Mouse (Mus musculus): ENCODE data around the gene Gtpbp8. TPM values are rescaled to one million over a fixed set of nuclear protein-coding genes. Genes with fewer than 3 reads are reported as not detected.
A peak's percentile ranks its signal among the peaks of the same experiment; 100 is the strongest.

The Gtpbp8 gene
- polyA plus RNA-seq, 1 experiment from 2014 or later: 38.1 TPM

- no peak within 1 kb of the TSS for H3K4me2 ChIP-seq (replicated peaks)
- no peaks in the 10 kb centered on the region for H3K27me3 ChIP-seq
- H3K4me1 ChIP-seq: no peaks in the 10 kb centered on the region
- no peaks in the 10 kb centered on the region for H3K9me3 ChIP-seq
- no peak for ATAC-seq (replicated peaks)
- no peaks in the 10 kb centered on the region for H3K36me3 ChIP-seq
- H3K4me3 ChIP-seq: no peak within 1 kb of the TSS
- no peak within 1 kb of the TSS for H3K9ac ChIP-seq (replicated peaks)
- no peak within 1 kb of the TSS for H3K27ac ChIP-seq (replicated peaks)
- WGBS: 85% methylated on average over 22 of the region's 22 CpGs
These were observed 19.6 kb upstream of the Gtpbp8 start, which contains the start of gene Cd200r1 for GRCm38 (mm10) chr16:44765555-44766319. Gene Cd200r1, plus strand, starts transcription at chr16:44765736.

GRCm38 (mm10) chr16:44761811-44762210, 15.6 kb upstream of the Gtpbp8 start:
- Histone ChIP-seq H3K27me3 (no peaks in the 10 kb centered on the region), H3K9ac (replicated peaks) (no peak overlapping the region), H3K27ac (replicated peaks) (no peak overlapping the region), H3K4me1 (no peaks in the 10 kb centered on the region), H3K36me3 (no peaks in the 10 kb centered on the region), H3K4me2 (replicated peaks) (no peak overlapping the region), H3K4me3 (no peak overlapping the region), H3K9me3 (no peaks in the 10 kb centered on the region)
- no peak for ATAC-seq (replicated peaks)
- 63% methylated on average over 1 of the region's 1 CpGs for WGBS

GRCm38 (mm10) chr16:44757700-44758099, 11.5 kb upstream of the Gtpbp8 start:
- H3K9ac ChIP-seq (replicated peaks): no peak overlapping the region
- H3K4me1 ChIP-seq: no peaks in the 10 kb centered on the region
- 90% methylated on average over 8 of the region's 8 CpGs for WGBS
- ATAC-seq (replicated peaks): no peak
- H3K4me2 ChIP-seq (replicated peaks): no peak overlapping the region
- H3K36me3 ChIP-seq: no peaks in the 10 kb centered on the region
- no peaks in the 10 kb centered on the region for H3K27me3 ChIP-seq
- no peak overlapping the region for H3K27ac ChIP-seq (replicated peaks)
- H3K9me3 ChIP-seq: no peaks in the 10 kb centered on the region
- no peak overlapping the region for H3K4me3 ChIP-seq

GRCm38 (mm10) chr16:44748007-44748406, 1.8 kb upstream of the Gtpbp8 start:
- Histone ChIP-seq H3K27me3 (no peaks in the 10 kb centered on the region), H3K36me3 (no peaks in the 10 kb centered on the region), H3K4me2 (replicated peaks) (no peak overlapping the region), H3K27ac (replicated peaks) (no peak overlapping the region), H3K4me3 (no peak overlapping the region), H3K4me1 (peaks cover 18% of the 10 kb centered on the region), H3K9me3 (no peaks in the 10 kb centered on the region), H3K9ac (replicated peaks) (no peak overlapping the region)
- WGBS: 58% methylated on average over 3 of the region's 3 CpGs
- ATAC-seq (replicated peaks): no peak

GRCm38 (mm10) chr16:44745471-44745865, 695 bp downstream of the Gtpbp8 start:
- Histone ChIP-seq H3K4me1 (peaks cover 18% of the 10 kb centered on the region), H3K27ac (replicated peaks) (peak overlapping the region; percentile 98), H3K9me3 (no peaks in the 10 kb centered on the region), H3K4me2 (replicated peaks) (peak overlapping the region; percentile 86), H3K9ac (replicated peaks) (peak overlapping the region; percentile 97), H3K36me3 (peaks cover 7% of the 10 kb centered on the region; the same call in 1 of the 2 replicates), H3K27me3 (no peaks in the 10 kb centered on the region), H3K4me3 (peak overlapping the region; percentile 95)
- 7% methylated on average over 14 of the region's 14 CpGs for WGBS
- no peak for ATAC-seq (replicated peaks)

GRCm38 (mm10) chr16:44742753-44743152, 3.4 kb downstream of the Gtpbp8 start:
- Histone ChIP-seq H3K27ac (replicated peaks) (no peak overlapping the region), H3K36me3 (peaks cover 27% of the 10 kb centered on the region), H3K9ac (replicated peaks) (no peak overlapping the region), H3K4me1 (peaks cover 18% of the 10 kb centered on the region), H3K4me2 (replicated peaks) (no peak overlapping the region), H3K9me3 (no peaks in the 10 kb centered on the region), H3K27me3 (no peaks in the 10 kb centered on the region), H3K4me3 (no peak overlapping the region)
- no peak for ATAC-seq (replicated peaks)
- WGBS: 96% methylated on average over 1 of the region's 1 CpGs

- Histone ChIP-seq H3K9me3 (no peaks in the 10 kb centered on the region), H3K4me3 (no peak overlapping the region), H3K4me1 (no peaks in the 10 kb centered on the region), H3K36me3 (peaks cover 80% of the 10 kb centered on the region), H3K9ac (replicated peaks) (no peak overlapping the region), H3K27ac (replicated peaks) (no peak overlapping the region), H3K27me3 (no peaks in the 10 kb centered on the region), H3K4me2 (replicated peaks) (no peak overlapping the region)
- no peak for ATAC-seq (replicated peaks)
- 85% methylated on average over 4 of the region's 4 CpGs for WGBS
These were observed 10.0 kb downstream of the Gtpbp8 start for GRCm38 (mm10) chr16:44736118-44736517.

GRCm38 (mm10) chr16:44735676-44736075, 10.5 kb downstream of the Gtpbp8 start:
- H3K27ac ChIP-seq (replicated peaks): no peak overlapping the region
- no peak overlapping the region for H3K4me2 ChIP-seq (replicated peaks)
- no peak overlapping the region for H3K4me3 ChIP-seq
- WGBS: 89% methylated on average over 5 of the region's 5 CpGs
- no peak for ATAC-seq (replicated peaks)
- H3K36me3 ChIP-seq: peaks cover 80% of the 10 kb centered on the region
- no peak overlapping the region for H3K9ac ChIP-seq (replicated peaks)
- H3K27me3 ChIP-seq: no peaks in the 10 kb centered on the region
- no peaks in the 10 kb centered on the region for H3K4me1 ChIP-seq
- H3K9me3 ChIP-seq: no peaks in the 10 kb centered on the region

GRCm38 (mm10) chr16:44734059-44734458, 12.1 kb downstream of the Gtpbp8 start:
- no peak overlapping the region for H3K4me3 ChIP-seq
- H3K27me3 ChIP-seq: no peaks in the 10 kb centered on the region
- no peak overlapping the region for H3K27ac ChIP-seq (replicated peaks)
- no peak overlapping the region for H3K4me2 ChIP-seq (replicated peaks)
- peaks cover 75% of the 10 kb centered on the region for H3K36me3 ChIP-seq
- H3K9me3 ChIP-seq: no peaks in the 10 kb centered on the region
- ATAC-seq (replicated peaks): no peak
- H3K4me1 ChIP-seq: no peaks in the 10 kb centered on the region
- WGBS: 88% methylated on average over 3 of the region's 3 CpGs
- H3K9ac ChIP-seq (replicated peaks): no peak overlapping the region

- no peaks in the 10 kb centered on the region for H3K9me3 ChIP-seq
- H3K4me3 ChIP-seq: no peak overlapping the region
- no peaks in the 10 kb centered on the region for H3K27me3 ChIP-seq
- H3K27ac ChIP-seq (replicated peaks): no peak overlapping the region
- H3K4me1 ChIP-seq: peaks cover 27% of the 10 kb centered on the region
- H3K4me2 ChIP-seq (replicated peaks): no peak overlapping the region
- ATAC-seq (replicated peaks): no peak
- 100% methylated on average over 3 of the region's 3 CpGs for WGBS
- peaks cover 18% of the 10 kb centered on the region for H3K36me3 ChIP-seq
- H3K9ac ChIP-seq (replicated peaks): no peak overlapping the region
These were observed 18.6 kb downstream of the Gtpbp8 start for GRCm38 (mm10) chr16:44727525-44727924.

GRCm38 (mm10) chr16:44725286-44726223, 20.6 kb downstream of the Gtpbp8 start:
- Histone ChIP-seq H3K9ac (replicated peaks) (peak overlapping the region; percentile 87; the same call in 1 of the 2 replicates), H3K36me3 (peaks cover 5% of the 10 kb centered on the region; the same call in 1 of the 2 replicates), H3K4me2 (replicated peaks) (peak overlapping the region; percentile 64), H3K27ac (replicated peaks) (0 out of 2 replicates have a peak overlapping the region, but pooled peaks have one; percentile 91), H3K27me3 (no peaks in the 10 kb centered on the region), H3K4me1 (peaks cover 27% of the 10 kb centered on the region), H3K4me3 (peak overlapping the region; percentile 77), H3K9me3 (no peaks in the 10 kb centered on the region)
- no peak for ATAC-seq (replicated peaks)
- WGBS: 46% methylated on average over 14 of the region's 14 CpGs

GRCm38 (mm10) chr16:44724847-44725246, 21.3 kb downstream of the Gtpbp8 start:
- H3K36me3 ChIP-seq: peaks cover 7% of the 10 kb centered on the region; the same call in 1 of the 2 replicates
- H3K4me1 ChIP-seq: peaks cover 27% of the 10 kb centered on the region
- H3K4me3 ChIP-seq: peak overlapping the region; percentile 77
- peak overlapping the region; percentile 64 for H3K4me2 ChIP-seq (replicated peaks)
- H3K9me3 ChIP-seq: no peaks in the 10 kb centered on the region
- ATAC-seq (replicated peaks): peak; percentile 46
- peak overlapping the region; percentile 87 for H3K9ac ChIP-seq (replicated peaks)
- no peaks in the 10 kb centered on the region for H3K27me3 ChIP-seq
- under 1% methylated on average over 14 of the region's 14 CpGs for WGBS
- H3K27ac ChIP-seq (replicated peaks): peak overlapping the region; percentile 91

All from forebrain, embryonic 15.5 days (tissue).